Mouse (Mus musculus): ENCODE results near the gene Fam186a.

DNA sequence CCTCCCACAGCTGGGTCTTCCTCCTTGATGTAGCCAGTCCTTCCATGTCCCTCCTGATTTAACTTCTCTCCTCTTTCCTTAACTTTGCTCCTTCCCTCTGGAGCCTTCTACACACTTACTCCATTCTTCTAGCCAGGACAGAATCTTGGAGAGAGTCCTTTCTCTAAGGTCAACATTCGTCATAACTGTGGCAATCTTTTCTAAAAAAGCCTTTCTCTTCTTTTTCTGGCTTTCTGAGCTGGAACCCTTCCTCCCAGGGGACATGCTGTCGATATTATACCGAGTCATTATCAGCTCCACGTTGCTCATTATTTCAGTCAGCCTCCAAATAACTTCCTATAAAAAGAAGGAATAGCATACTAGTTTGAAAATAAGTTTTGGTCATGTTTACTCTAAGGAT lies 11.5 kb downstream of the Fam186a start:
- no peak for TF ChIP-seq POLR2A (IDR thresholded peaks at IDR 0.05; ENCODE audit: control insufficient read depth in 1 of 2, insufficient read depth in 1 of 2, low read depth in 1 of 2, low read length in 2 of 2, poor library complexity in 1 of 2)
- no peak for TF ChIP-seq CTCF (IDR thresholded peaks at IDR 0.05 in 2 of 3, conservative IDR thresholded peaks at IDR 0.05 in 1 of 3; ENCODE audit: control insufficient read depth in 1 of 3, insufficient read depth in 1 of 3, low read depth in 2 of 3, low read length in 3 of 3, poor library complexity in 1 of 3, severe bottlenecking in 1 of 3)
- no peak for TF ChIP-seq TCF12 (IDR thresholded peaks at IDR 0.05; ENCODE audit: low read depth, low read length)
- no peak for TF ChIP-seq MAFK (IDR thresholded peaks at IDR 0.05; ENCODE audit: borderline replicate concordance, low read depth, low read length)
- TF ChIP-seq USF1 (IDR thresholded peaks at IDR 0.05; ENCODE audit: low read depth, low read length): no peak
- TF ChIP-seq ZNF384 (IDR thresholded peaks at IDR 0.05; ENCODE audit: low read depth, low read length): no peak
- no peak for TF ChIP-seq JUND (IDR thresholded peaks at IDR 0.05; ENCODE audit: low read depth, low read length)
- TF ChIP-seq MAX (IDR thresholded peaks at IDR 0.05; ENCODE audit: low read length): no peak

Data from MEL (cell line).